Mouse (Mus musculus) C2C12 (cell line): ENCODE results near the gene Lpgat1. TPM values are rescaled to one million over a fixed set of nuclear protein-coding genes. Genes with fewer than 3 reads are reported as not detected.

ENCODE experiments used
- H3K27me3 ChIP-seq: one replicate; pipeline ENCODE4 v1.6.1; 2011; ENCODE audit not compliant: control insufficient read depth, insufficient read depth, insufficient read length
- H3K36me3 ChIP-seq: one replicate; pipeline ENCODE4 v1.6.1; 2011; ENCODE audit not compliant: control insufficient read depth, insufficient read depth
- H3K4me3 ChIP-seq: one replicate; pipeline ENCODE4 v1.5.1; 2011; ENCODE audit warnings: mild to moderate bottlenecking, control low read depth; ENCODE audit not compliant: poor library complexity, insufficient read depth, severe bottlenecking
- H3K79me2 ChIP-seq: one replicate; pipeline ENCODE4 v1.6.1; 2011; ENCODE audit not compliant: control insufficient read depth, insufficient read depth
- H3K79me3 ChIP-seq: one replicate; pipeline ENCODE4 v1.6.1; 2011; ENCODE audit warnings: low read depth, control low read depth
- H3ac ChIP-seq: one replicate; pipeline ENCODE3; 2011; ENCODE audit warnings: low read depth; ENCODE audit not compliant: control insufficient read depth, insufficient read length
- CEBPB ChIP-seq: IDR thresholded peaks from one replicate; pipeline ENCODE4 v1.6.1; 2011; ENCODE audit warnings: low read depth, mild to moderate bottlenecking, control low read depth, moderate library complexity
- CTCF ChIP-seq: IDR thresholded peaks from one replicate; pipeline ENCODE4 v1.5.1; 2011; ENCODE audit not compliant: control insufficient read depth, insufficient read depth, insufficient read length
- FOSL1 ChIP-seq: IDR thresholded peaks from one replicate; pipeline ENCODE4 v1.8.0; 2011; ENCODE audit warnings: mild to moderate bottlenecking, low read length; ENCODE audit not compliant: poor library complexity, insufficient read depth, severe bottlenecking
- MAX ChIP-seq: IDR thresholded peaks from one replicate; pipeline ENCODE4 v1.6.1; 2011; ENCODE audit warnings: mild to moderate bottlenecking, control low read depth
- MYOD1 ChIP-seq: IDR thresholded peaks from one replicate; pipeline ENCODE4 v1.6.1; 2011; ENCODE audit warnings: low read depth; ENCODE audit not compliant: control insufficient read depth, insufficient read length
- MYOG ChIP-seq: IDR thresholded peaks from one replicate; pipeline ENCODE4 v1.6.1; 2011; ENCODE audit not compliant: control insufficient read depth, insufficient read length; ENCODE audit errors: extremely low read depth
- USF1 ChIP-seq: IDR thresholded peaks from one replicate; pipeline ENCODE4 v1.6.1; 2011; ENCODE audit warnings: low read depth, mild to moderate bottlenecking, control low read depth, moderate library complexity
- polyA plus RNA-seq: library from polyadenylated mRNA; unstranded; fragments of >200 nt; fragmentation: generic; extraction: Trizol; gene quantifications from one replicate; pipeline ENCODE4 v1.2.1, GENCODE M21; 2012; ENCODE audit warnings: missing spikeins

Lpgat1 gene
- polyA plus RNA-seq, 1 experiment: 16.5 TPM

GRCm38 (mm10) chr1:191808688-191809223 lies 91.1 kb downstream of the Lpgat1 start:
- Histone ChIP-seq H3K79me3 (no peaks in the 10 kb centered on the region), H3ac (no peak overlapping the region), H3K4me3 (no peak overlapping the region), H3K79me2 (no peaks in the 10 kb centered on the region), H3K36me3 (no peaks in the 10 kb centered on the region), H3K27me3 (no peaks in the 10 kb centered on the region)
- no peak for TF ChIP-seq MYOD1
- no peak for TF ChIP-seq USF1
- TF ChIP-seq FOSL1: no peak
- no peak for TF ChIP-seq CTCF
- TF ChIP-seq CEBPB: no peak
- no peak for TF ChIP-seq MYOG
- no peak for TF ChIP-seq MAX

DNA sequence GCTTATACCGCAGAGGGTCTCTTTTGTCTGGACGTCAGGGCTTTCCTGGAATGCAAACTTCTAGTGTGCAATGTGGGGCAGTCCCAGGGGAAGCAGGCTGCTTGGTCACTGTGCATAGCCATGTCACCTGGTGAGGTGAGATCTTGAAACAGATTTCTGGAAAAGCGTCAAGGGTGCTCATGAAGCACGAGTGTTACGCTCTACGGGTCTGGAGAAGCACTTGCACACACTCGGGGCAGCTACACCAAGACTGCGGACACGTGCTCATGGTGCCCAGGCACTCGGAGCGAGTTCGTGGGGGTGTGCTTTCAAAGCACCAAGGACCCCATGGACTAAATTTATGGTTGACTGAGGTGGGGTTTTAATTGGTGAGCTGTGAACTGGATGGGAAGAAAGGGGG lies 94.1 kb downstream of the Lpgat1 start:
- Histone ChIP-seq H3K79me2 (no peaks in the 10 kb centered on the region), H3K79me3 (no peaks in the 10 kb centered on the region), H3K4me3 (no peak overlapping the region), H3K36me3 (no peaks in the 10 kb centered on the region), H3K27me3 (no peaks in the 10 kb centered on the region), H3ac (no peak overlapping the region)
- no peak for TF ChIP-seq CEBPB
- TF ChIP-seq MAX: no peak
- TF ChIP-seq USF1: no peak

- no peak overlapping the region for H3ac ChIP-seq
- H3K27me3 ChIP-seq: no peaks in the 10 kb centered on the region
- H3K4me3 ChIP-seq: no peak overlapping the region
- no peak for TF ChIP-seq MYOG
- no peak for TF ChIP-seq CEBPB
- no peak for TF ChIP-seq CTCF
- TF ChIP-seq USF1: no peak
- TF ChIP-seq MAX: no peak
- no peaks in the 10 kb centered on the region for H3K36me3 ChIP-seq
- no peaks in the 10 kb centered on the region for H3K79me2 ChIP-seq
- no peaks in the 10 kb centered on the region for H3K79me3 ChIP-seq
These were observed 95.5 kb downstream of the Lpgat1 start for GRCm38 (mm10) chr1:191812949-191813691.

GRCm38 (mm10) chr1:191814240-191814639 lies 96.6 kb downstream of the Lpgat1 start:
- Histone ChIP-seq H3ac (no peak overlapping the region), H3K4me3 (no peak overlapping the region), H3K36me3 (no peaks in the 10 kb centered on the region), H3K79me2 (no peaks in the 10 kb centered on the region), H3K27me3 (no peaks in the 10 kb centered on the region), H3K79me3 (no peaks in the 10 kb centered on the region)
- TF ChIP-seq CEBPB (no peak), FOSL1 (no peak), MYOG (no peak), MAX (no peak), MYOD1 (no peak), CTCF (no peak), USF1 (no peak)

DNA sequence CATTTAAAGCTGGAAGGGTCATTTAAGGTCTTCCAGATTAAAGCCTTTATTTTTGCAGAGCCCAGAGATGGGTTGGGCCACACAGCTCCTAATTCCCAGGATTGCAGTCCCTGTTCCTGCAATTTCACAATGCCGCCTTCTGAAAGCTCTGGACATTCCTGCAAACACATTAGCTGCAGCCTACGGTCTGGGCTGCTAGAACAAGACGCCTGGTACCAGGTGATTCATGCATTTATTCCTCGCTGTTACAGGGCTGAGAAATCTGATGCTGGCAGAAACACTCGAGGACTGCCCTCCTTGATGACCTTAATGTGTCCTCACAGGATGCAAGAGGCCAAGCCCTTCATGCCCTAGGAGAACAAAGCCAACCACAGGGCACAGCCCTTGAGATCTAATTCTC lies 97.3 kb downstream of the Lpgat1 start:
- H3ac ChIP-seq: no peak overlapping the region
- H3K79me3 ChIP-seq: no peaks in the 10 kb centered on the region
- H3K36me3 ChIP-seq: no peaks in the 10 kb centered on the region
- H3K4me3 ChIP-seq: no peak overlapping the region
- no peak for TF ChIP-seq CTCF
- TF ChIP-seq CEBPB: no peak
- no peak for TF ChIP-seq MAX
- TF ChIP-seq MYOG: no peak
- TF ChIP-seq MYOD1: no peak
- TF ChIP-seq USF1: no peak
- no peak for TF ChIP-seq FOSL1
- no peaks in the 10 kb centered on the region for H3K27me3 ChIP-seq
- no peaks in the 10 kb centered on the region for H3K79me2 ChIP-seq

- Histone ChIP-seq H3K79me3 (no peaks in the 10 kb centered on the region), H3K27me3 (no peaks in the 10 kb centered on the region), H3K4me3 (no peak overlapping the region), H3K79me2 (peaks cover 2% of the 10 kb centered on the region), H3K36me3 (no peaks in the 10 kb centered on the region), H3ac (no peak overlapping the region)
- no peak for TF ChIP-seq CEBPB
- no peak for TF ChIP-seq FOSL1
- TF ChIP-seq MYOD1: no peak
- no peak for TF ChIP-seq MYOG
- no peak for TF ChIP-seq USF1
- no peak for TF ChIP-seq CTCF
These were observed 99.0 kb downstream of the Lpgat1 start for GRCm38 (mm10) chr1:191816596-191816995.
